Mouse (Mus musculus): ENCODE data around the gene Sema4c. TPM values are rescaled to one million over a fixed set of nuclear protein-coding genes. Genes with fewer than 3 reads are reported as not detected.

Gene Sema4c
- polyA plus RNA-seq, 1 experiment = 6.7 TPM

DNA sequence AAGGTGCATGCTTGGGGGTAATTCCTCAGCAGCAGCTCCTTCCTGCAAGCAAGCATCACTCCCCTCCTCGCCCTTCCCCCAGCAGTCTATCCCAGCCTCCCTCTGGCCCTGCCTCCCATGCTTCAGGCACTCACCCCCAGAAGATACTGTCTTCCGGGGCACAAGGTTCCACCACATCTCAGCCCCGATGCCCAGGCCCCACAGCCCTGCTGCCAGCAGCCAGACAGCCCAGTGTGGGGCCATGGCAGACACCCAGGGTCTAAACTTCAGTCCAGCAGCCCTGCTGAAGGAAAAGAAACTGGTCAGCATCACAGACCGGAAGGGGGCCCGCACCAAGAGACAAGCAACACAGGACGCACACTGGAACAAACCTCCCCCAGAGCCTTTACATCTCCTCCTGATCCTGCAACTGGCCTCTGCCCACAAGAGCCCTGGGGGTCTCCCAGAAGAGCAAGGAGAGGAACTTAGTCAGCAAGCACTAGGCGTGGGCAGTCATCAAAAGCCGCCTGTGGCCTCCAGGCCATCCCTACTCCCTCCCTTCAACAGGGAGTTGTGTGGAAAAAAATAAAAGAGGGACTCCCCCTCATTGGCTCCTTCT, 2.3 kb downstream of the Sema4c start:
- peak overlapping the region; percentile 94 for H3K4me3 ChIP-seq (ENCODE audit: insufficient read depth, low read depth, low read length)
- peak overlapping the region; percentile 97 for H3K27ac ChIP-seq (replicated peaks; ENCODE audit: low read depth, low read length)
- H3K4me1 ChIP-seq (ENCODE audit: control insufficient read depth, insufficient read depth, insufficient read length, low read length) = peaks cover 8% of the 10 kb centered on the region; the same call in 1 of the 2 replicates

DNA sequence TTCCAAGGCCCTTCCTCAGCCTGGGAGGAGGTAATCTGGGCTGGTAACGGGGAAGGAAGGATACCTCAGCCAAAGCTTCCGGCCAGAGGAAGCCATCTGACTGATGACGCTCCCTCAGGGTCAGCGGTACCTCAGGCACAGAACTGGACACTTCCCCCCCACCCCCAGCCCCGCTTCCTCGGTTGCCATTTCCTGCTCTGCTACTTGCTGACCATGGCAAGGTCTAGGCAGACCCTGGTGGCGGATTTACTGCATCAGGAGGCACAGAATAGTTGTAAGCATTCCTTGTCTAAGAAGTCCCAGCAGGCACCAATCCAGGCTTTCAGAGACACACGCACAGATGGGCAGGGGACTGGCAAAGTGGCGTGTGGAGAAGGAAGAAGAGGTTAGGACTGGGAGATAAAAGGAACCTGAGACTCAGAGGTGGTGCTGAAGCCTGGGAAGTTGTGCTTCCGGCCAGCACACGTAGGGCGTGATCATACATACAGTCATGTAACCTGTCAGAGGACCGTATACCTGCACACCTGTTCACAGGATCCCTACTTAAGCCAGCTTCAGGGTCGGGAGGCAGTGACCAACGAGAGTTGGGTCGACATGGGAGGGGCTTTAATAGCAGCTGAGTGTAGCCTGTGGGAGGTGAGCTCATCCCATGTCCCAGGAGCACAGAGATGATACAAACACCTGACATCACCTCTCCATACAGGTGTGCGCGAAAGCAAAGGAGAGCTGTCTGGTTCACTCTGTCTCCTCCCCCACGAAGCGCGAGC, 3.3 kb downstream of the Sema4c start:
- H3K4me3 ChIP-seq (ENCODE audit: insufficient read depth, low read depth, low read length) = peak overlapping the region; percentile 94

DNA sequence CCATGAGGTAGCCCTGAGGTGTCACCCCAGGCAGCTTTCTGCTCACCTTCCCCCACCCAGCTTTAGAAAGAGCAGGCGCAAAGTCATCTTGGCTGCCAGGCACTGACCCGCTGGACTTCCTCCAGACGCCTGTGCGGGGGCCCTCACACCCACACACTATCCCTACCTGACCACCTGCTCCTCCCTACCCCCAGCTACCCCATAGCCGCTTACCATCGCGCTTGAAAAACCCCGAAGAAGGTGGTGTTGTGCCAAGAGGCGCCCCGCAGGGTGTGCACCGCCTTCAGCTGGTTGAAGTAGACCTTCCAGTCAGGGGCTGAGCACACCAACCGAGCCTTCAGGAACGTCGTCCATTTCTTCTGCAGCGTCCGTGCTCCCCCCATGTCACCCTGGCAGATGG, 5.6 kb downstream of the Sema4c start:
- Histone ChIP-seq H3K4me3 (ENCODE audit: insufficient read depth, low read depth, low read length) (no peak overlapping the region), H3K4me1 (ENCODE audit: control insufficient read depth, insufficient read depth, insufficient read length, low read length) (peaks cover 3% of the 10 kb centered on the region; the same call in 1 of the 2 replicates), H3K27ac (replicated peaks; ENCODE audit: low read depth, low read length) (no peak overlapping the region)

More for the DNA sequence above, 3.3 kb downstream of the Sema4c start:
- Histone ChIP-seq H3K4me1 (ENCODE audit: control insufficient read depth, insufficient read depth, insufficient read length, low read length) (peaks cover 6% of the 10 kb centered on the region; the same call in 1 of the 2 replicates), H3K27ac (replicated peaks; ENCODE audit: low read depth, low read length) (peak overlapping the region; percentile 97)

DNA sequence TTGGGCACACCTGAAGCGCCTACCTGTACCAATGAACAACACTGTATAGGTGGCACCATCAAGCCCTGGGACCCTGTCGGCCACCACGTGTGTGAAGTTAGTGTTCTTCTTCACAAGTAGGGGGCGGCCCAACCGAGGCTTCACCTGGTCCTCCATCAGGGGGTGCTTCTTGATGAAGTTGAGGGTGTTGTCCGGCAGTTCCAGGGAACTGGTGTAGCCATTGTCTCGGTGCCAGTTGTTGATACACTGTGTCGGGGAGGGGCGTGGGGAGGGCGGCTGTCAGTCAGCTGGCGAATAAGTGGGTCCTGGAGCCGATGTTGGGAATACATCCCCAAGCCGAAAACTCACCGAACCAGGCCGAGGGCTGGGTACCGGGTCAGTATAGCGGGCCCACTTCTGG, 6.2 kb downstream of the Sema4c start:
- no peak overlapping the region for H3K4me3 ChIP-seq (ENCODE audit: insufficient read depth, low read depth, low read length)
- peaks cover 3% of the 10 kb centered on the region; the same call in 1 of the 2 replicates for H3K4me1 ChIP-seq (ENCODE audit: control insufficient read depth, insufficient read depth, insufficient read length, low read length)
- no peak overlapping the region for H3K27ac ChIP-seq (replicated peaks; ENCODE audit: low read depth, low read length)

DNA sequence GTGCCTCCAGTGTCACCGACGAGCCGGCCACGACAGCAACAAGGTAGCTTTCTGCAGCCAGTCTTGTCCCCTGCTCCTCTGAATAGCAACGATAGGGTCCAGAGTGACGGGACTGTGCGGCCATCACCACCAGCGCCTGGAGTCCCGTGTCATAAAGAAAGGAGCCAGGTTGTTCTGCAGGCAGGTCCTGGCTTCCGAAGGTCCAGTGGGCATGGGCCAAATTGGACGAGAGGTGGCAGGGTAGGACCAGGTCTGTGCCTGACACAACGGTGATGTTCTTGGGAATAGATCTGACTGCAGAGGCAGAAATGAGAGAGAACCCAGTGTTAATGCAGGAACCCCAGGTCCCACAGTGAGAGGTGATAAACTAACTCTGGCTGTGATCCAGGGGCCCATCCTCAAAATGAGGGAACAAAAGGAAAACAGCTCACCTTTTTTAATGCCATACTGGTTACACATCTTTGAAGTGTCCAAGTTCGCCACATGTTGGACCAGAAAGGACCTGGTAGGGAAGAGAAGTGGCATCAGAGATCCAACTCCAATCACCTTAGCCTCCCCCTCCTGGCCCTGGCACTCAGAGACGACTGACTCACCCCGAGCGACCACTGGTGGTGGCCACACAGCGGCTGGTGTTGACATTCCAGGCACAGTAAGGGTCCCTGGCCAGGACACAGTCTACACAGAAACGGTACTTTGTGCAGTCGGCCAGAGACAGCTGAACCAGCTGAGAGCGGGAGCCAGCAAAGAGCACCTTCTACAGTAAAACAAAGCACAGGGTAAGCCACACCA, 7.9 kb downstream of the Sema4c start:
- Histone ChIP-seq H3K4me1 (ENCODE audit: control insufficient read depth, insufficient read depth, insufficient read length, low read length) (peaks cover 5% of the 10 kb centered on the region; the same call in 1 of the 2 replicates), H3K4me3 (ENCODE audit: insufficient read depth, low read depth, low read length) (no peak overlapping the region), H3K27ac (replicated peaks; ENCODE audit: low read depth, low read length) (no peak overlapping the region)

DNA sequence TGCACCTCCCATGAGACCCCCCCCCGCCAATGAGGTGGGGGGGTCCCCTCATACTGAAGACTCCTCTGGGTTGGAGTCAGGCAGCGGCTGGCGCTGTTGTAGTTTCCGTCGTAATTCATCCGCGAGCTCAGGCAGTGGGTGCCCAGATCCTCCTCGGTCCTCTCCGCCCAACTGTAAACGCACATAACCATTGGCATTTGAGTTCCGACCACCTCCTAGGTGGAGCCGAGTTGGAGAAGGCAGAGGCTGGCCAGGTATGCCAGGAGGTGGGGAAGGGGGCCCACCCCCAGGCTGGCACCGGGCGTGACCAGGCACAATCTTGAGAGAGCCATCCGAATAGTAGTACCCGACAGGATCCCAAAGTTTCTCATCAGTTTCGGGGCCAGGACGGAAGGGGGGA, 8.7 kb downstream of the Sema4c start:
- Histone ChIP-seq H3K27ac (replicated peaks; ENCODE audit: low read depth, low read length) (no peak overlapping the region), H3K4me3 (ENCODE audit: insufficient read depth, low read depth, low read length) (no peak overlapping the region), H3K4me1 (ENCODE audit: control insufficient read depth, insufficient read depth, insufficient read length, low read length) (peaks cover 5% of the 10 kb centered on the region; the same call in 1 of the 2 replicates)

DNA sequence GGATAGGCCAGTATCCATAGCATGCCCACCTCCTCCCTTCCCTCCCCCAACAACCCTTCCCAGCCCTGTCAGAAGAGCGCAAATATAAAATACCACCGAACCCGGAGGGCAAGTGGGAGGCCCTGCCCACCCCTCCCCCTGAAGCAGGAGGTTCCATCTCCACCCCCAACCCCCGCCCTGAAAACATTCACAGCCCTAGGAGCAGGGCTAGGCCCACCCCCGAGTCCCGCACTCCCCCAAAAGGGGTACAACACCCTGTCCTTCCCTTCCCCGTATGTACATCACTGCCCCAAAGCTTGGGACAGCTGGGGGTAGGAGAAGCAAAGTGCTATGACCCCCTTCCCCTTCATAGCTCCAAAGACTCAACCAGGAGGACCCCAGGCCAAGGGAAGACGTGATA, 9.4 kb downstream of the Sema4c start:
- H3K27ac ChIP-seq (replicated peaks; ENCODE audit: low read depth, low read length) = no peak overlapping the region

DNA sequence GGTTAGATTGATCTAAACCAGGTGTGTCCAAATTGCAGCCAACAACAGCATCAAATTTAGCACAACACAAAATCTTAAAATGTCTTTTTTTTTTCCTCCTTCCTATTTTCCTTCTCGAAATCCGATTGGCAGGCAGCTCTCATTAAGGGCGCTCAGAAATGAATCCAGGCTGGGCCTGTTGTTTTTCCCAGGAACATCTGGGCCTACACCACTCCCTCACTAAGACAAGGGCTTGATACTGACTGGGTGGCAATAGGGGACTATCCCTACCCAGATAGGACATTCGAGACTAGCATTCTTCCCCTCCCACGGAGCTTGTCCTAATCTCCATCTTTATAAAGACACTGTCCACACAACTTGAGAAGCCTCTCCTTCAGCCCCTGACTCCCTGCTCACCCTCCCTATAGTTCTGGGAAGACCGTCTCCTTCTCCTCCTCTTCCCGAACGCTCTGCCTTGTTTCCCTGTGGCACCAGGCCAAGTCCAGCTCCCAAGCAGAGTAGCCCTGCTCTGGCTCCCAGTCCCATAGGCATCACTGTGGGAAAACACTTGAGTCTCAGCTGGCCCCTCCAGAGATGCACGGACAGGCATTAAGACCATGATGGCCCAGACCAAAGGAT, 10.1 kb downstream of the Sema4c start:
- H3K4me3 ChIP-seq (ENCODE audit: insufficient read depth, low read depth, low read length) = no peak overlapping the region
- peak overlapping the region; percentile 17; the same call in 1 of the 2 replicates for H3K27ac ChIP-seq (replicated peaks; ENCODE audit: low read depth, low read length)
- peaks cover 5% of the 10 kb centered on the region; the same call in 1 of the 2 replicates for H3K4me1 ChIP-seq (ENCODE audit: control insufficient read depth, insufficient read depth, insufficient read length, low read length)

More for the DNA sequence above, 9.4 kb downstream of the Sema4c start:
- no peak overlapping the region for H3K4me3 ChIP-seq (ENCODE audit: insufficient read depth, low read depth, low read length)
- H3K4me1 ChIP-seq (ENCODE audit: control insufficient read depth, insufficient read depth, insufficient read length, low read length) = peaks cover 5% of the 10 kb centered on the region; the same call in 1 of the 2 replicates

DNA sequence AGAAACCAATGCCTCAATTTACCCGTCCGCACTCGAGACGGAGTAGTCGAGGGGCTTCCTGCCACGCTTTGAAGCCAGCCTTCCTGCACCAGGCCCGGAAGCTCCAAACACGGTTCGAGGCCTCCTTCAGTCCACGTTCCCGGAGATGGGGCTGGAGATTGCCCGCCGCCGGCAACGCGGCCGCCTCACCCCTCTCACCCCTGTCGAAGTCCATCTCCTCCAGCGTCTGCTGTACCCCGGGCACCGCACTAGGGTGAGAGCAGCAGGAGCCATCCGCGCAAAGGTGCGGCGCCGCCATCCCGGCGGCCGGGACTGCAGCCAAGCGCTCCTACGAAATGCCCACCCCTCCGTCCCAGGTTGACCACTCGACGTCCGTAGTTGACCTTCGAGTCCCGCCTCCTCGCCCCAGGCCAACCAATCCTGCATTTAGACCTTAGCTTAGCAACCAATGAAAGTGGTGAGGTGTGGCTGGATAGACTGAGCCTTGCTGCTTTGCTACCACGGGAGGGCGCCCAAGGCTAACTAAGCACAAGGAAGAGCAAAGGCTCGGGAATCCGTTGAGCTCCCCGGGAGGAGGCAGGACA, 11.2 kb downstream of the Sema4c start, which contains the start of gene Ankrd39:
Ankrd39 (minus strand) TSS at position 558 of the 584 bp plus-strand sequence.
- H3K4me3 ChIP-seq (ENCODE audit: insufficient read depth, low read depth, low read length) = peak within 1 kb of the TSS; percentile 83
- peaks cover 5% of the 10 kb centered on the region; the same call in 1 of the 2 replicates for H3K4me1 ChIP-seq (ENCODE audit: control insufficient read depth, insufficient read depth, insufficient read length, low read length)
- peak within 1 kb of the TSS; percentile 61 for H3K27ac ChIP-seq (replicated peaks; ENCODE audit: low read depth, low read length)

DNA sequence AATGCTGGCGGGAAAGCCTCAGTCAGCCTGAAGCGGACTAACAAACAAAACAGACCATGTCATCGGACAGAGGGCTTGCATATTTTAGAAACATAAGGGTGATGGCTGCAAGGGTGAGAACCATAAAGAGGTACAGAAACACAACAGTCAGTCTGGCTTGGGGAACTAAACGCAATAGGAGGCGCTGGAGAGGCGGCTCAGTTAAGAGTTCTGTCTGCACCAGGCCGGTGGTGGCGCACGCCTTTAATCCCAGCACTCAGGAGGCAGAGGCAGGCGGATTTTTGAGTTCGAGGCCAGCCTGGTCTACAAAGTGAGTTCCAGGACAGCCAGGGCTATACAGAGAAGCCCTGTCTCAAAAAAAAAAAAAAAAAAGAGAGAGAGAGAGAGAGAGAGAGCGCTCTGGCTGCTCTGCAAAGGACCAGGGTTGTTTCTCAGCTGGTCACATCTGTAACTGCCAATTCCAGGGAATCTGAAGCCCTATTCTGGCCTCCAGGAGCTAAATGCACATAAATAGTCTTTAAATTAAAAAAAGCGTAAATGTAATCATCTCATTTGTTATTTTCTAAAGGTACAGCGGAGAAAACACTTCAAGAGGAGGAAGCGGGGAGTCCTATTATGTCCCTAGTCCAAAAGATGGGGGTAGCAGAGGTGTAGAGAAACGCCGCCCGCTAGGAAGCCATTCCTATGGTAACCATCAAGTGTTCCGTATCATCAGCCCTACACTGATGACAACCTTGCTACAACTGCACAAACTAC, 12.1 kb downstream of the Sema4c start:
- peaks cover 5% of the 10 kb centered on the region; the same call in 1 of the 2 replicates for H3K4me1 ChIP-seq (ENCODE audit: control insufficient read depth, insufficient read depth, insufficient read length, low read length)
- H3K27ac ChIP-seq (replicated peaks; ENCODE audit: low read depth, low read length) = peak overlapping the region; percentile 67
- peak overlapping the region; percentile 83 for H3K4me3 ChIP-seq (ENCODE audit: insufficient read depth, low read depth, low read length)

DNA sequence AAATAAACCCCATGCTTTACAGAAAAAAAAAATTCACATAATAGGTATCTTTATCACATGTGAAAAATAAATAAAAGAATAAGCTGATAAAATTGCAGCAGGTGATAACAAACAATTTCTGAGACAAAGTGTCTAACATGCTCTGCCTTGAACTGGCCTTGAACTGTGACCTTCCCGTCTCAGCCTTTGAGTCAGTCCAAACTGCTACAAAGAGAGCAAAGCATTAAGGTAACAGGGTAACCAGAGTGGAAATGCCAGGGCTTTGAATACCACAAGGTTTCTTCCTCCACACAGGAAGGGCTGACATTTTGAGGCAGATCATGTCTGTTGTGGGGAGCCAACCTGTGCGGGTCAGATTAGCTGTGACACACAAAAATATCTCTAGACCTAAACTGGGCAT, 12.8 kb downstream of the Sema4c start:
- Histone ChIP-seq H3K4me3 (ENCODE audit: insufficient read depth, low read depth, low read length) (peak overlapping the region; percentile 83), H3K4me1 (ENCODE audit: control insufficient read depth, insufficient read depth, insufficient read length, low read length) (peaks cover 5% of the 10 kb centered on the region; the same call in 1 of the 2 replicates), H3K27ac (replicated peaks; ENCODE audit: low read depth, low read length) (peak overlapping the region; percentile 67)

DNA sequence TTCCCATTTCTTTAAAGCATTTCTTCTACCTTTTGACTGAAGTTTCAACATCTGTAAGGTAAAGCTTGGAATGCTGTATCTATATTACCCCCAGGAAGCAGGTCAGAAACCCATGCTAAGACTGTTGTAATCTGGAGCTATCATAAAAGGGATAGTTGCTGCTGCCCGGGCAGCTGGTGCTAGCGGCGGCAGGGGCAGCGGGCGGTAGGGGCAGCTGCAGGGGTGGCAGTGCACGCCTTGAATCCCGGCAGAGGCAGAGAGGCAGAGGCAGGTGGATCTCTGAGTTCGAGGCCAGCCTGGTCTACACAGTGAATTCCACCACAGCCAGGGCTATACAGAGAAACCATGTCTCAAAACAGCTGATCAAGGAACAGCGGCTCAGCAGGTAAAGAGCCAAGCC, 15.2 kb downstream of the Sema4c start:
- Histone ChIP-seq H3K4me3 (ENCODE audit: insufficient read depth, low read depth, low read length) (no peak overlapping the region), H3K27ac (replicated peaks; ENCODE audit: low read depth, low read length) (peak overlapping the region; percentile 15; the same call in 1 of the 2 replicates)

DNA sequence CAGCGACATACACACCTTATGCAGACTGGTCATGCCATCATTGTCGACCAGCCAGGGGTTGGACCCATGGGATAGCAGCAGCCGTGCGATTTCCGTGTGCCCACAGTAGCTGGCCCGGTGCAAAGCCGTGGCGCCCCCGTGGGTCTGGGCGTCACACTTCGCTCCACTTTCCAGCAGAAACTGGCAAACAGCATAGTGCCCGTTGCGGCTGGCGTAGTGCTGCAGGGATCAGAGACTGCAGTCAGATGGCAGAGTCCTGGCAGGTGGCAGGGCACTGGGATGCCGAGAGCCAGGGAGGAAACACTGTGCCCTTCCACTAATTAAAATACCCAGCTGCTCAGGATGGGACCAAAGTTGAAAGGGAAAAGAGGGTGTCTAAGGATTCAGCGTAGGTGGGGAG, 16.3 kb downstream of the Sema4c start:
- Histone ChIP-seq H3K4me3 (ENCODE audit: insufficient read depth, low read depth, low read length) (no peak overlapping the region), H3K27ac (replicated peaks; ENCODE audit: low read depth, low read length) (peak overlapping the region; percentile 46), H3K4me1 (ENCODE audit: control insufficient read depth, insufficient read depth, insufficient read length, low read length) (peaks cover 9% of the 10 kb centered on the region)

More for the DNA sequence above, 15.2 kb downstream of the Sema4c start:
- peaks cover 9% of the 10 kb centered on the region for H3K4me1 ChIP-seq (ENCODE audit: control insufficient read depth, insufficient read depth, insufficient read length, low read length)

DNA sequence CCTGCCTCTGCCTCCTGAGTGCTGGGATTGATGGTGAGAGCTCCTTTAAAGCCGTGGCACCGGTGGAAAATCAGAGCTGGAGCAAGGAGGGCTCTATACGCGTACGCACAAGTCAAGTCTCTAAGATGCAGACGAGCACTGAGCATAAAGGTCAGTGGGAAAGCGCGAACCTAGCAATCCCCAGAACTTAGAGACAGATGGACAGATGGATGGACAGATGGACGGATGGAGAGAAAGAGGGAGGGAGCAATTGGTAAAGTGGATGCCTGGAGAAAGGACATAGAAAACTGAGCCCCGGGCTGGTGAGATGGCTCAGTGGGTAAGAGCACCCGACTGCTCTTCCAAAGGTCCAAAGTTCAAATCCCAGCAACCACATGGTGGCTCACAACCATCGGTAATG, 17.3 kb downstream of the Sema4c start:
- H3K4me3 ChIP-seq (ENCODE audit: insufficient read depth, low read depth, low read length) = no peak overlapping the region
- peaks cover 10% of the 10 kb centered on the region for H3K4me1 ChIP-seq (ENCODE audit: control insufficient read depth, insufficient read depth, insufficient read length, low read length)
- H3K27ac ChIP-seq (replicated peaks; ENCODE audit: low read depth, low read length) = no peak overlapping the region

Data from brown adipose tissue, adult 24 weeks (tissue).